Mouse (Mus musculus): Measurements from ENCODE around the gene Apbb2. TPM values are rescaled to one million over a fixed set of nuclear protein-coding genes. Genes with fewer than 3 reads are reported as not detected.

Gene Apbb2
- polyA plus RNA-seq, 1 experiment from 2014 or later, result 126 TPM

- no peaks in the 10 kb centered on the region for H3K9me3 ChIP-seq
- H3K9ac ChIP-seq, result no peak overlapping the region
- H3K27ac ChIP-seq, result no peak overlapping the region
- WGBS, result 79% methylated on average over 1 of the region's 1 CpGs
- no peak overlapping the region for H3K4me3 ChIP-seq
- no peak overlapping the region for H3K4me2 ChIP-seq
- ATAC-seq (ENCODE audit: low FRiP score), result no peak
- no peaks in the 10 kb centered on the region for H3K27me3 ChIP-seq
- peaks cover 38% of the 10 kb centered on the region for H3K4me1 ChIP-seq (replicated peaks)
- H3K36me3 ChIP-seq, result 0 out of 2 replicates have a peak, but pooled peaks cover 5% of the 10 kb centered on the region
These were observed 236.5 kb downstream of the Apbb2 start for GRCm38 (mm10) chr5:66382111-66382510.

- H3K4me3 ChIP-seq, result no peak overlapping the region
- 0 out of 2 replicates have a peak, but pooled peaks cover 2% of the 10 kb centered on the region for H3K36me3 ChIP-seq
- 77% methylated on average over 6 of the region's 6 CpGs for WGBS
- peaks cover 8% of the 10 kb centered on the region for H3K4me1 ChIP-seq (replicated peaks)
- ATAC-seq (ENCODE audit: low FRiP score), result no peak
- H3K9ac ChIP-seq, result no peak overlapping the region
- H3K9me3 ChIP-seq, result no peaks in the 10 kb centered on the region
- no peak overlapping the region for H3K27ac ChIP-seq
- H3K27me3 ChIP-seq, result no peaks in the 10 kb centered on the region
- H3K4me2 ChIP-seq, result no peak overlapping the region
These were observed 239.6 kb downstream of the Apbb2 start for GRCm38 (mm10) chr5:66378968-66379367.

- no peak overlapping the region for H3K4me3 ChIP-seq
- H3K4me1 ChIP-seq (replicated peaks), result peaks cover 13% of the 10 kb centered on the region
- no peak overlapping the region for H3K4me2 ChIP-seq
- H3K9me3 ChIP-seq, result no peaks in the 10 kb centered on the region
- no peaks in the 10 kb centered on the region for H3K27me3 ChIP-seq
- WGBS, result 75% methylated on average over 14 of the region's 14 CpGs
- ATAC-seq (ENCODE audit: low FRiP score), result no peak
- no peaks in the 10 kb centered on the region for H3K36me3 ChIP-seq
- H3K9ac ChIP-seq, result no peak overlapping the region
- no peak overlapping the region for H3K27ac ChIP-seq
These were observed 241.9 kb downstream of the Apbb2 start for GRCm38 (mm10) chr5:66376589-66377270.

- Histone ChIP-seq H3K4me1 (replicated peaks) (peaks cover 13% of the 10 kb centered on the region), H3K36me3 (no peaks in the 10 kb centered on the region), H3K9me3 (no peaks in the 10 kb centered on the region), H3K9ac (no peak overlapping the region), H3K4me3 (no peak overlapping the region), H3K27me3 (no peaks in the 10 kb centered on the region), H3K4me2 (no peak overlapping the region), H3K27ac (no peak overlapping the region)
- no peak for ATAC-seq (ENCODE audit: low FRiP score)
- 94% methylated on average over 4 of the region's 4 CpGs for WGBS
These were observed 244.2 kb downstream of the Apbb2 start for GRCm38 (mm10) chr5:66374413-66374812.

GRCm38 (mm10) chr5:66373515-66374164 lies 244.9 kb downstream of the Apbb2 start:
- ATAC-seq (ENCODE audit: low FRiP score), result no peak
- 25% methylated on average over 13 of the region's 13 CpGs for WGBS

GRCm38 (mm10) chr5:66371131-66371530 lies 247.5 kb downstream of the Apbb2 start:
- ATAC-seq (ENCODE audit: low FRiP score), result no peak
- Histone ChIP-seq H3K36me3 (no peaks in the 10 kb centered on the region), H3K9ac (no peak overlapping the region), H3K9me3 (no peaks in the 10 kb centered on the region), H3K27me3 (no peaks in the 10 kb centered on the region), H3K27ac (no peak overlapping the region), H3K4me3 (no peak overlapping the region), H3K4me2 (no peak overlapping the region), H3K4me1 (replicated peaks) (peaks cover 26% of the 10 kb centered on the region)

More at GRCm38 (mm10) chr5:66373515-66374164, 244.9 kb downstream of the Apbb2 start:
- peaks cover 10% of the 10 kb centered on the region for H3K4me1 ChIP-seq (replicated peaks)
- H3K27me3 ChIP-seq, result no peaks in the 10 kb centered on the region
- no peak overlapping the region for H3K4me2 ChIP-seq
- no peaks in the 10 kb centered on the region for H3K36me3 ChIP-seq
- H3K9ac ChIP-seq, result no peak overlapping the region
- no peak overlapping the region for H3K4me3 ChIP-seq
- 0 out of 2 replicates have a peak overlapping the region, but pooled peaks have one; percentile 0 for H3K27ac ChIP-seq
- H3K9me3 ChIP-seq, result no peaks in the 10 kb centered on the region

GRCm38 (mm10) chr5:66368966-66369365 lies 249.6 kb downstream of the Apbb2 start:
- peaks cover 44% of the 10 kb centered on the region for H3K4me1 ChIP-seq (replicated peaks)
- 41% methylated on average over 7 of the region's 7 CpGs for WGBS
- no peak overlapping the region for H3K4me2 ChIP-seq
- H3K27ac ChIP-seq, result no peak overlapping the region
- H3K9me3 ChIP-seq, result no peaks in the 10 kb centered on the region
- no peak overlapping the region for H3K9ac ChIP-seq
- H3K36me3 ChIP-seq, result no peaks in the 10 kb centered on the region
- no peak for ATAC-seq (ENCODE audit: low FRiP score)
- H3K4me3 ChIP-seq, result no peak overlapping the region
- H3K27me3 ChIP-seq, result no peaks in the 10 kb centered on the region

- 0 out of 2 replicates have a peak overlapping the region, but pooled peaks have one; percentile 31 for H3K9ac ChIP-seq
- H3K27me3 ChIP-seq, result no peaks in the 10 kb centered on the region
- ATAC-seq (ENCODE audit: low FRiP score), result peak; percentile 78
- peaks cover 4% of the 10 kb centered on the region for H3K36me3 ChIP-seq
- H3K4me2 ChIP-seq, result no peak overlapping the region
- WGBS, result 40% methylated on average over 11 of the region's 11 CpGs
- peak overlapping the region; percentile 45; the same call in 1 of the 2 replicates for H3K27ac ChIP-seq
- no peak overlapping the region for H3K4me3 ChIP-seq
- H3K9me3 ChIP-seq, result no peaks in the 10 kb centered on the region
- peaks cover 41% of the 10 kb centered on the region for H3K4me1 ChIP-seq (replicated peaks)
These were observed 250.9 kb downstream of the Apbb2 start for GRCm38 (mm10) chr5:66367641-66368040.

GRCm38 (mm10) chr5:66363274-66364261 lies 255.0 kb downstream of the Apbb2 start:
- Histone ChIP-seq H3K27ac (no peak overlapping the region; the same call in 1 of the 2 replicates), H3K4me2 (no peak overlapping the region), H3K9me3 (no peaks in the 10 kb centered on the region), H3K4me3 (no peak overlapping the region), H3K4me1 (replicated peaks) (peaks cover 65% of the 10 kb centered on the region), H3K27me3 (no peaks in the 10 kb centered on the region), H3K9ac (no peak overlapping the region), H3K36me3 (peaks cover 8% of the 10 kb centered on the region)
- WGBS, result 59% methylated on average over 18 of the region's 18 CpGs
- ATAC-seq (ENCODE audit: low FRiP score), result no peak

GRCm38 (mm10) chr5:66360739-66361138 lies 257.8 kb downstream of the Apbb2 start:
- peaks cover 47% of the 10 kb centered on the region for H3K4me1 ChIP-seq (replicated peaks)
- no peak overlapping the region for H3K4me3 ChIP-seq
- no peak overlapping the region for H3K9ac ChIP-seq
- no peaks in the 10 kb centered on the region for H3K9me3 ChIP-seq
- no peak overlapping the region for H3K4me2 ChIP-seq
- no peak for ATAC-seq (ENCODE audit: low FRiP score)
- 72% methylated on average over 9 of the region's 9 CpGs for WGBS
- peaks cover 13% of the 10 kb centered on the region for H3K36me3 ChIP-seq
- no peaks in the 10 kb centered on the region for H3K27me3 ChIP-seq
- peak overlapping the region; percentile 72 for H3K27ac ChIP-seq

- Histone ChIP-seq H3K4me2 (no peak overlapping the region), H3K4me1 (replicated peaks) (peaks cover 42% of the 10 kb centered on the region), H3K9me3 (no peaks in the 10 kb centered on the region), H3K9ac (no peak overlapping the region), H3K36me3 (peaks cover 17% of the 10 kb centered on the region), H3K27ac (peak overlapping the region; percentile 72), H3K4me3 (no peak overlapping the region), H3K27me3 (no peaks in the 10 kb centered on the region)
- ATAC-seq (ENCODE audit: low FRiP score), result no peak
- WGBS, result 46% methylated on average over 15 of the region's 15 CpGs
These were observed 258.7 kb downstream of the Apbb2 start for GRCm38 (mm10) chr5:66359742-66360423.

All from hindbrain, embryonic 13.5 days (tissue).